Mouse (Mus musculus) embryonic facial prominence, embryonic 11.5 days (tissue): ENCODE results near the gene Prune2. TPM values are rescaled to one million over a fixed set of nuclear protein-coding genes. Genes with fewer than 3 reads are reported as not detected.

Experiments used
- ATAC-seq: fragments of 200-750 bp; cut with Nextera tagmentation; replicated peaks from 2 replicates; pipeline ENCODE4 v1.8.0; 2017; ENCODE audit warnings: low read depth; ENCODE audit not compliant: insufficient number of reproducible peaks, low FRiP score, low TSS enrichment
- DNase-seq: peaks from one replicate; pipeline ENCODE4 v3.0.0-alpha.2; 2015; ENCODE audit warnings: low spot score
- H3K27ac ChIP-seq: fragments of 300-500 bp; sonication (generic); replicated peaks from 2 replicates; pipeline ENCODE4 v1.5.1; 2014; ENCODE audit warnings: mild to moderate bottlenecking, low read depth, low read length, control low read depth
- H3K27me3 ChIP-seq: fragments of 300-500 bp; sonication (generic); 2 replicates; pipeline ENCODE4 v1.6.1; 2014; ENCODE audit warnings: mild to moderate bottlenecking, low read length, moderate library complexity, mixed read lengths; ENCODE audit not compliant: control insufficient read depth, insufficient read depth
- H3K36me3 ChIP-seq: fragments of 300-500 bp; sonication (generic); replicated peaks from 2 replicates; pipeline ENCODE4 v1.6.1; 2014; ENCODE audit warnings: low read depth, mild to moderate bottlenecking, low read length, moderate library complexity, mixed read lengths; ENCODE audit not compliant: control insufficient read depth, insufficient read depth
- H3K4me1 ChIP-seq: fragments of 300-500 bp; sonication (generic); 2 replicates; pipeline ENCODE4 v1.6.1; 2014; ENCODE audit warnings: low read length, mixed read lengths; ENCODE audit not compliant: control insufficient read depth, insufficient read depth
- H3K4me2 ChIP-seq: fragments of 300-500 bp; sonication (generic); 2 replicates; pipeline ENCODE4 v1.6.1; 2014; ENCODE audit warnings: low read depth, mild to moderate bottlenecking, control low read depth, low read length, moderate library complexity
- H3K4me3 ChIP-seq: fragments of 300-500 bp; sonication (generic); 2 replicates; pipeline ENCODE4 v1.5.1; 2014; ENCODE audit warnings: low read depth, low read length, control low read depth
- H3K9ac ChIP-seq: fragments of 300-500 bp; sonication (generic); replicated peaks from 2 replicates; pipeline ENCODE4 v1.6.1; 2014; ENCODE audit warnings: mild to moderate bottlenecking, control low read depth, low read length
- H3K9me3 ChIP-seq: fragments of 300-500 bp; sonication (generic); replicated peaks from 2 replicates; pipeline ENCODE4 v1.6.1; 2016; ENCODE audit warnings: mild to moderate bottlenecking, low read length, inconsistent platforms, mixed read lengths; ENCODE audit not compliant: control insufficient read depth
- WGBS: fragments of 180-500 bp; shearing (Covaris S2); extraction: QIAGEN DNeasy Blood & Tissue Kit; methylation state at CpG from one replicate; pipeline ENCODE4 v1.1.7; 2014; 5-methylcytosine and 5-hydroxymethylcytosine counted together
- polyA plus RNA-seq: library from polyadenylated mRNA; unstranded; fragments of >200 nt; fragmentation: Nextera tagmentation; extraction: Ambion mirVana; gene quantifications from 2 replicates; pipeline ENCODE4 v1.2.1, GENCODE M21; 2014

Gene Prune2
- polyA plus RNA-seq, 1 experiment from 2014 or later, result 1.5 TPM

DNA sequence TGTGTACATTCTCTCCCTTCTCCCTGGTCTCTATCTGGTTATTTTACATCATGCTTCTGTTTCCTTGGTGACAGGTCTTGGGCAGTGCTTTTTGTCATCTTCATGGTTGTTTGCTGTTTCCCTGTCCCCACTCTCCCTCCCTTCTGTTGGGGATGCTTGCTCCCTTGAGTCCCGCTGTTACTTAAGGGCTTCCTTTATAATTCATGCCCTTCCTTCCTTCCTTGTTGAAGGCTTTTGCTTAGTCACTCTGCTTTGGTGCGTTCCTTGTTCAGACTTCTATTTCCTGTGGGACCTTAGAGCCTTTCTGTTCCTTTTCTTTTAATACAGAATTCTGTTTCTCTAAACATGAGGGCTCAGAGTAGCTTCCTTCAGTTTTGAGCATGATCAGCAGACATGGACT, 14.7 kb downstream of the Prune2 start:
- DNase-seq, result no peak
- Histone ChIP-seq H3K9me3 (no peaks in the 10 kb centered on the region), H3K4me1 (no peaks in the 10 kb centered on the region), H3K4me3 (no peak overlapping the region), H3K4me2 (no peak overlapping the region), H3K27ac (no peak overlapping the region), H3K36me3 (no peaks in the 10 kb centered on the region), H3K27me3 (no peaks in the 10 kb centered on the region), H3K9ac (no peak overlapping the region)
- ATAC-seq, result no peak
- WGBS, result 76% methylated on average over 2 of the region's 2 CpGs

DNA sequence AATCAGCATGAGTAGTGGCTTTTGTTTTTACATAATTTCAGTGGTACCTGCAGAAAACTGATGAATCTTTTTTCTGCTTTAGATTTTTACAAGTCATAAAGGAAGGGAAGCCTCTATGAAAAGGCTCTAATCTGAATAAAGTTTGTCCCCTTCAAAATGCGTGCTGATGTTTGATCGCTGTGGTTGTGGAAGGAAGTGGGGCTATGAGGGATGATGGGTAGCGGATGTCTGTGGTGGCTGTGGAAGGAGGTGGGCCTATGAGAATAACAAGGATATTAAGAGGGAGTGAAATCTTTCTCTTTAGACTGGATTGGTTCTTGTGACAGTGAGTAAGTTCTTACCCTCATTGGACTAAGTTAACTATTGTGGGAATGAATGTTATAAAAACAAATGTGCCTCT, 23.0 kb downstream of the Prune2 start:
- H3K36me3 ChIP-seq, result no peaks in the 10 kb centered on the region
- H3K4me1 ChIP-seq, result no peaks in the 10 kb centered on the region
- no peak overlapping the region for H3K4me3 ChIP-seq
- DNase-seq (no peak), ATAC-seq (no peak)
- no peak overlapping the region for H3K27ac ChIP-seq
- WGBS, result 94% methylated on average over 3 of the region's 3 CpGs
- H3K4me2 ChIP-seq, result no peak overlapping the region
- H3K9me3 ChIP-seq, result no peaks in the 10 kb centered on the region
- no peaks in the 10 kb centered on the region for H3K27me3 ChIP-seq
- H3K9ac ChIP-seq, result no peak overlapping the region

DNA sequence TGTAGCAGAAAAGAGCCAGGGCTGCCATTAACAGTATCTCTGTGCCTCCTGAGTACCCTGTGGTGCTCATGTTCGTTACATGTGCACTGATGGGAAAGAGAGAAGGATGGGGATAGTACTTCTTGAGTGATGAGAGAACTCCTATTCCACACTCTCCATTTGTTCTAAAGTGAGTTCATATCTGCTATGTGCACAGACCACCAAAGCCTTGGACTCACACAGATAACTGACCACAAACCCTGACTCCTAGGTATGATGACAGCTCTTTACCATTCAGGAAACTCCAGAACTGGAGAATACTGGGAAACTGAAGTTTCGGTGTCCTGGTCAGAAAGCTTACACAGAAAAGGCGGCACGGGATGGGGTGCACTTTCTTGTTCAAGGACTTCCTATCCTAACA, 25.8 kb downstream of the Prune2 start:
- Histone ChIP-seq H3K4me2 (no peak overlapping the region), H3K4me3 (no peak overlapping the region), H3K9ac (no peak overlapping the region), H3K4me1 (no peaks in the 10 kb centered on the region), H3K9me3 (no peaks in the 10 kb centered on the region), H3K27me3 (no peaks in the 10 kb centered on the region), H3K36me3 (no peaks in the 10 kb centered on the region), H3K27ac (no peak overlapping the region)
- DNase-seq, result no peak
- ATAC-seq, result no peak
- WGBS, result 85% methylated on average over 4 of the region's 4 CpGs

DNA sequence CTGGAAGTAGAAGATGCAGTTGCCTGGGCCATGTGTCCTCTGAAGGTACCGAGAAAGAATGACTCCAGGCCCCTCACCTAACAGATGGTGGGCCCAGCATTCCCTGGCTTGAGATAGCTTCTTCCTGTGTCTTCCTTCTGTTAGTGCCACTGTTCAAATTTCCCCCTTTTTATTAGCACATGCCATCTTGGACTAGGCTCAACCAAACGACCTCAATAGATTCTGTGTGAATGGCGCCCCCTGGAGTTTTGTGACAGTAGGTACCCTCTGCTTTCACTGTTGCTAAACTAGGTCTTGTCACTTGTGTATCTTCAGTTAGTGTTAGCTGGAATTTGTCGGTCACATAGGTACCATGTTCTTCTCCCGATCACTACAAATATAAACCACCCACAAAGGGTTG, 29.0 kb downstream of the Prune2 start:
- Histone ChIP-seq H3K27ac (no peak overlapping the region), H3K4me1 (no peaks in the 10 kb centered on the region), H3K9ac (no peak overlapping the region), H3K36me3 (no peaks in the 10 kb centered on the region), H3K9me3 (no peaks in the 10 kb centered on the region), H3K4me2 (no peak overlapping the region), H3K4me3 (no peak overlapping the region), H3K27me3 (no peaks in the 10 kb centered on the region)
- ATAC-seq (no peak), DNase-seq (peak; percentile 62)
- 50% methylated on average over 5 of the region's 5 CpGs for WGBS

DNA sequence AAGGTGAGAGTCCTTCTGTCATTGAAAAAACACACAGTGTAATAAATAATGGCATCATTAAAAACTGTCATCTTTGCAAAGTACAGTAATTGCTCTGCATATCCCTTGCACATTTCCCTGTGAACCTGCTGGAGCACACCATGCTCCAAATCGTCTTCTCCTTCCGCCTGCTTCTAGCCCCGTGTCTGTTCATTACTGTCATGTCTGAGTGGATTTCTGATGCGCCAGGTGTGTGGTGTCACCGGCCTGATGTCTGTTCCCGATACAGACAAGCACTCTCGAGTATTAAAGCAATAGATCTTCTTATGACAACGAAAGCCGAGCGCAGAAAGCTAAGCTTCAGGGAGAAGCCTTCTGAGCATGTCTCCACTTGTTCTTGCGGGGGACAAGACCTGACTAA, 32.1 kb downstream of the Prune2 start:
- no peak overlapping the region for H3K4me3 ChIP-seq
- H3K4me1 ChIP-seq, result no peaks in the 10 kb centered on the region
- WGBS, result 82% methylated on average over 11 of the region's 11 CpGs
- H3K27ac ChIP-seq, result no peak overlapping the region
- DNase-seq (peak; percentile 25), ATAC-seq (no peak)
- no peak overlapping the region for H3K9ac ChIP-seq
- no peaks in the 10 kb centered on the region for H3K27me3 ChIP-seq
- H3K9me3 ChIP-seq, result no peaks in the 10 kb centered on the region
- H3K36me3 ChIP-seq, result no peaks in the 10 kb centered on the region
- no peak overlapping the region for H3K4me2 ChIP-seq

DNA sequence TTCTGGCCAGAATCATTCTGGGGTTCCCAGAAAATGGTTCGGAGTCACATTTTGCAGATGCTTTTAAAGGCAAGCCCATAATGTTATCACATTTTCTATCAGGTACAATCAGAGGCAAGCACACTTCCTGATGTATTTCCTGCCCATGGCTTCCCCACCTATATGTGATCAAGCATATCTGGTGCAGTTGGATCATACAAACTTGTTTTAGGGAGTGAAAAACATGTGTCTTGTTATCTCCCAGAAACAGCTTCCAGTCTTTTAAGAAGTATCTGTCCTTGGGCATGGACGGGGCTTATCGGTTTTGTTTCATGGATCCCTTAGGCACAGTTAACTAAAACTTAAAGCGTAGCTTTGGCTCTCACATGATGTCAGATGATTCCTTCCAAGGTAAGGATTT, 36.2 kb downstream of the Prune2 start:
- Histone ChIP-seq H3K4me3 (no peak overlapping the region), H3K27me3 (no peaks in the 10 kb centered on the region), H3K36me3 (no peaks in the 10 kb centered on the region), H3K9ac (no peak overlapping the region), H3K4me2 (no peak overlapping the region), H3K27ac (no peak overlapping the region), H3K4me1 (no peaks in the 10 kb centered on the region), H3K9me3 (no peaks in the 10 kb centered on the region)
- ATAC-seq (no peak), DNase-seq (no peak)
- WGBS, result 89% methylated on average over 4 of the region's 4 CpGs

DNA sequence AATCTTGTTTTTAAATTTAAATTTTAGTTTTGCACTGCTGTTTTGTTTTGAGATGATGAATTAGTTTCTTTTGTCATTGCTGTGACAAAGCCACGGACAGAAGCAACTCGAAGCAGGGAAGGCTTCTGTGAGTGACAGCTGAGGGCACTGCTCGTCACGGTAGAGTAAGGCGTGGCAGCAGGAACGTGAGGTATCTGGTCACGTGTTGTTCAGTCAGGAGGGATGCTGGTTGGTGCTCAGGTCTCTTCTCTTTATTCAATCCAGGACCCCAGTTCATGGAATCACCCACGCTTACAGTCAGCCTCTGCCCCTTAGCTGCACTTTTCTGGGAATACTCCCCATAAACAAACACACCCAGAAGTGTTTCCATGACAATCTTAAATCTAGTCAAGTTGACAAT, 38.3 kb downstream of the Prune2 start:
- ATAC-seq, result no peak
- H3K27ac ChIP-seq, result no peak overlapping the region

DNA sequence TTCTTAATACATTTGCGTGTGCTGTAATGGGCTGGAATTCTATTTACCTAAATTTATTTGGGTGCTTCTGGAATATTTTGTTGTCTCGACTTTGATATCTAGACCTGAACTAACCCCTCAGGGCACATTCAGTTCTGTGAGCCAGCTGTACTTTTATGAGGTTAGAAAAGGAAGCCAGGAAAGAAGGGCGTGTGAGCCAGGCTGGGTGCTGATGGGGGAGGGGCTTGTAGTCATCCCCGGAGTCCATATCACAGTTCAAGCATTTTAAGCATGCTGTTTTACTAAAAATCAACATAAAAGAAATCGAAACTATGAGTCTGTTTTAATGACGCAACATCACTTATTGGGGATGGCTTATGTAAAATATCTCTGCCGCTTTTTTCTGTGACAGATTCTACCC, 42.0 kb downstream of the Prune2 start:
- WGBS, result 86% methylated on average over 7 of the region's 7 CpGs
- Histone ChIP-seq H3K9ac (no peak overlapping the region), H3K4me3 (no peak overlapping the region), H3K4me2 (no peak overlapping the region), H3K9me3 (no peaks in the 10 kb centered on the region), H3K4me1 (no peaks in the 10 kb centered on the region), H3K27ac (no peak overlapping the region), H3K36me3 (no peaks in the 10 kb centered on the region), H3K27me3 (no peaks in the 10 kb centered on the region)
- ATAC-seq, result no peak
- no peak for DNase-seq

More for the DNA sequence above, 38.3 kb downstream of the Prune2 start:
- DNase-seq, result no peak
- H3K4me2 ChIP-seq, result no peak overlapping the region
- no peak overlapping the region for H3K9ac ChIP-seq
- 78% methylated on average over 8 of the region's 8 CpGs for WGBS
- H3K36me3 ChIP-seq, result no peaks in the 10 kb centered on the region
- no peaks in the 10 kb centered on the region for H3K4me1 ChIP-seq
- no peaks in the 10 kb centered on the region for H3K9me3 ChIP-seq
- no peak overlapping the region for H3K4me3 ChIP-seq
- no peaks in the 10 kb centered on the region for H3K27me3 ChIP-seq
